Mouse (Mus musculus): ENCODE results near the gene Mrps21.

GRCm38 (mm10) chr3:95861216-95861615 is 10.1 kb downstream of the Mrps21 start:
- no peak for TF ChIP-seq POLR2A (IDR thresholded peaks at IDR 0.05; ENCODE audit: extremely low read depth, insufficient read depth, low read length)
- 0 out of 2 replicates have a peak, but pooled peaks have one; percentile 24 for TF ChIP-seq CTCF (IDR thresholded peaks at IDR 0.05; ENCODE audit: low read depth, low read length)

Measured in liver, adult 2 months (tissue).